Mouse (Mus musculus): Measurements from ENCODE around the gene Gm17402. TPM values are rescaled to one million over a fixed set of nuclear protein-coding genes. Genes with fewer than 3 reads are reported as not detected.

The Gm17402 gene
- polyA plus RNA-seq, 1 experiment from 2014 or later, result not detected

DNA sequence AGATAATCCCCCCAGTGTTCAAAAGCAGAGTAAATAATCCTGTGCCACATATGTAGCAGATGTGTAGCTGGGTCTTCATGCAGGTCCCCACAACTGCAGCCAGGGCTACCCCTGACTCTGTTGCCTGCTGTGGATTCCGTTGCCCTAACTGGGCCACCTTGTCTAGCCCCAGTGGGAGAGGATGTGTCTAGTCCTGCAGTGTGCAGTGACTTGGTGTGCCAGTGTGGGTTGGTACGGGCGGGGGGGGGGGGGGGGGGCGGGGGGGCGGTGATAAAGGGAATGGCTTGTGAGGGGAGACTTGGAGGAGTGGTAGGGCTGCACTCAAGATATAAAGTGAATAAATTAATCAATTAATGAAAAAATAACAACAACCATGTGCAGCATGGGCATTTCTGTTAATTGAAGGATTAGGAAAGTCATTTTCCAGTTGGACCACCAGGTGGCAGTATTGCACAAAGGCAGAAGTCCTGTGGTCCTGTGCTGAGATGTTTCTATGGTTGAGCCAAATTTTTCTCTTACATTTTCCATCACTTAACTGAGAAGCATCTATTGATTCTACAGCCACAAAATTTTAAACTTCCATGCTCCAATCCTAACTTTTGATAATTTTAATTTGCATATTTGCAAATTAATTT lies 22.7 kb downstream of the Gm17402 start:
- no peak overlapping the region for H3K4me3 ChIP-seq (replicated peaks)
- no peaks in the 10 kb centered on the region for H3K27me3 ChIP-seq
- no peak overlapping the region for H3K9ac ChIP-seq
- H3K4me2 ChIP-seq, result no peak overlapping the region
- H3K36me3 ChIP-seq (replicated peaks), result 0 out of 2 replicates have a peak, but pooled peaks cover 6% of the 10 kb centered on the region
- no peaks in the 10 kb centered on the region for H3K4me1 ChIP-seq (replicated peaks)
- H3K9me3 ChIP-seq (replicated peaks), result no peaks in the 10 kb centered on the region
- 19% methylated on average over 3 of the region's 5 CpGs for WGBS (ENCODE audit: insufficient replicate concordance)
- no peak for ATAC-seq (ENCODE audit: insufficient read depth)
- no peak overlapping the region for H3K27ac ChIP-seq (replicated peaks)

DNA sequence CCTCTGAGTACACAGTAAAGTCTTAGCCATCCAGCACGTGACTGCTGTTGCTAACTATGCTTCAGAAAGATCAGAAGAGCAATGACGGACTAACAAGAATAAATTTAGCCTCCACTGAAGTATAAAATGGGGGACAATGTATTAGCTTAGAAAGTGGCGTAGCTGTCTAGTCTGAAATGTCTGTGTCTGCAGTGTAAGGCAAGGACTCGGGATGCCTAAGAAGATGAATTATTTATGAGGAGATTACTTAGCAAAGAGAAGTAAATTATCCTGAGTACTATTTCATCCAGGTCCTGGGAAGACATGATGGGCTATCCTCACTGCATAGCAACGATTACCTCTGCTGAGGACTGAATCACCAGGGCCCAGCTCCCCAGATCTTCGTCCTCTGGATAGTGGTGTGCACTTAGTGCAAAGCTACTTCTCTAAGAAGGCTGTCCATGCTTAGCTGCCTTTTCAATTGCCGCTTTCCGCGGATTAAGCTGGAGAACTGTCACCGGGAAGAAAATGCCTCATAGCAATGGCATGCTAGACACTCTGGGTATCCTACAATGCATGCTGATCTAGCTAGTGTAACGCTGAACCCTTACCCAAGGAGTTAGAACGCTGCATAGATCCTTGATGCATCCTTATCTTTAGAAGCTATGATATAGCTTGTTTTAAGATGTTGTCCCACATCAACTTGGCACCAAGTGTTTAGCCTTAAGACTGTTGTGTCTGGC lies 23.4 kb downstream of the Gm17402 start:
- no peak overlapping the region for H3K4me3 ChIP-seq (replicated peaks)
- H3K27ac ChIP-seq (replicated peaks), result no peak overlapping the region
- H3K4me1 ChIP-seq (replicated peaks), result no peaks in the 10 kb centered on the region
- no peaks in the 10 kb centered on the region for H3K27me3 ChIP-seq
- H3K9ac ChIP-seq, result no peak overlapping the region
- H3K4me2 ChIP-seq, result no peak overlapping the region
- H3K36me3 ChIP-seq (replicated peaks), result no peaks in the 10 kb centered on the region
- no peak for ATAC-seq (ENCODE audit: insufficient read depth)
- 69% methylated on average over 12 of the region's 12 CpGs for WGBS (ENCODE audit: insufficient replicate concordance)
- H3K9me3 ChIP-seq (replicated peaks), result no peaks in the 10 kb centered on the region

DNA sequence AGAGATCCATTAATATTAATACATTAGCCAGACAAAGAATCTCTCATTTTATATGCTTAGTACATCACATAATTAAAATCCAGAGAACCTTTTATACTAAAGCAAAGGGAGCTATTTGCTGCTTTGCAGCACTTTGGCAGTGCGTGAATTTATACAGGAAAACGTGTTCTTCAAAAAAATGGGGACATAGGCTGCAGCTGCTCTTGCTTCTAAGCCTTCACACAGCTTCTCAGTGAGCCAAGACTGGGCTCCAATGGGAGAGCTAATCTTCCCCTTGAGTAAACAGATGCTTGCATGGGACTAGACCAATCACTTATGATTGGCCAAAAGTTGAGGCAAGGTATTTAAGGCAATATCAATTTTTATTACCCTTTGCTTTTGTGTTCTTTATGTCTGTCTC lies 28.3 kb downstream of the Gm17402 start:
- no peak overlapping the region for H3K4me2 ChIP-seq
- no peaks in the 10 kb centered on the region for H3K4me1 ChIP-seq (replicated peaks)
- 65% methylated on average over 2 of the region's 2 CpGs for WGBS (ENCODE audit: insufficient replicate concordance)
- ATAC-seq (ENCODE audit: insufficient read depth), result no peak
- no peak overlapping the region for H3K27ac ChIP-seq (replicated peaks)
- no peaks in the 10 kb centered on the region for H3K9me3 ChIP-seq (replicated peaks)
- no peaks in the 10 kb centered on the region for H3K36me3 ChIP-seq (replicated peaks)
- no peaks in the 10 kb centered on the region for H3K27me3 ChIP-seq
- no peak overlapping the region for H3K4me3 ChIP-seq (replicated peaks)
- H3K9ac ChIP-seq, result no peak overlapping the region

DNA sequence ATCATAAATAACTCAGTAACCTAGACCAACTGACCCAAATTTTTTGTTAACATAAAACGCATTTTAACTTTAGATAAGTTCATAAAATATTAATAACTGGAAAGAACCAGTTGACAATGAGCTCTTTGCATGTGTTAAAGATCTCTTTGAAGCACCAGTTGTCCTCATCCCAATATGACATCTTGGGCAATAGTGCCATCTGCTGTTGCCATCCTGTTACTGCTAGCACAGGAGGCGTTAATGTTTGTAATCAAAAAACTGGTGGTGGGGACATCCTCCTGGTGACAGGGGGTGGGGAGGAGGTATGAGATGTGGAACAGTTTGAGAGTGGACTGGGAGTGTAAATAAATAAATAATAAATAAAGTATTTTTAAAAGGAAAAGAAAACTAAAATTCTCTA lies 30.4 kb downstream of the Gm17402 start:
- Histone ChIP-seq H3K4me2 (no peak overlapping the region), H3K4me1 (replicated peaks) (no peaks in the 10 kb centered on the region), H3K9ac (no peak overlapping the region), H3K27me3 (no peaks in the 10 kb centered on the region), H3K36me3 (replicated peaks) (no peaks in the 10 kb centered on the region), H3K27ac (replicated peaks) (no peak overlapping the region), H3K4me3 (replicated peaks) (no peak overlapping the region), H3K9me3 (replicated peaks) (no peaks in the 10 kb centered on the region)
- no peak for ATAC-seq (ENCODE audit: insufficient read depth)
- WGBS (ENCODE audit: insufficient replicate concordance), result 7% methylated on average over 2 of the region's 2 CpGs

DNA sequence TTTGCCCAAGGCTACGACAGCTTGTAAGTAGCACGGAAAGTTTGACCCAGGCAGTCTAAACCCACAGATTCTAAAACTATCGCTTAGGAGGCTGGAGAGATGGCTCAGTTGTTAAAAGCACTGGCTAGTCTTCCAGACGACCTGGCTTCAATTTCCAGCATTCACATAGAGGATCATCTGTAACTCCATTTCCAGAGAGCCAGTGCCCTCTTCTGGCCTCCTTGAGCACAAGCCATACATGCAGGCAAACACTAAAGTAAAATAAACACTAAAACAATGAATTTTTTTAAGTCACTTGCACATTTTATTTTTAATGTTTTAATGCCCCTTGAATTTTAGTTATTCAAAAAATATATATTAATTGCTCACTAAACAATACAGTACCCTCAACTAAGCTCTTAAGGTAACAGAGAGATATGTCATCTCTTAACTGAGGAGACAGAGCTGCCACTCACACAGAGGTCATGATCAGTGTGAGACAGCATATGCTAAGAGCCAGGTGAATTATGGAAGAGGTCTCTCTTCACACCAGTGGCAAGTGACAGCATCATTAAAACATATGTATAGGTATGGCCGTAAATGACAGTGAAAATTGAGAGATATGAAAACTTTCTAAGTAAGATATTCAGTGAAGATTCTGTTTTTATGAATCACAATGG lies 31.8 kb downstream of the Gm17402 start:
- Histone ChIP-seq H3K36me3 (replicated peaks) (no peaks in the 10 kb centered on the region), H3K4me1 (replicated peaks) (no peaks in the 10 kb centered on the region), H3K4me3 (replicated peaks) (no peak overlapping the region), H3K27ac (replicated peaks) (no peak overlapping the region), H3K27me3 (no peaks in the 10 kb centered on the region), H3K9me3 (replicated peaks) (no peaks in the 10 kb centered on the region), H3K4me2 (no peak overlapping the region), H3K9ac (no peak overlapping the region)
- 54% methylated on average over 5 of the region's 5 CpGs for WGBS (ENCODE audit: insufficient replicate concordance)
- ATAC-seq (ENCODE audit: insufficient read depth), result no peak

DNA sequence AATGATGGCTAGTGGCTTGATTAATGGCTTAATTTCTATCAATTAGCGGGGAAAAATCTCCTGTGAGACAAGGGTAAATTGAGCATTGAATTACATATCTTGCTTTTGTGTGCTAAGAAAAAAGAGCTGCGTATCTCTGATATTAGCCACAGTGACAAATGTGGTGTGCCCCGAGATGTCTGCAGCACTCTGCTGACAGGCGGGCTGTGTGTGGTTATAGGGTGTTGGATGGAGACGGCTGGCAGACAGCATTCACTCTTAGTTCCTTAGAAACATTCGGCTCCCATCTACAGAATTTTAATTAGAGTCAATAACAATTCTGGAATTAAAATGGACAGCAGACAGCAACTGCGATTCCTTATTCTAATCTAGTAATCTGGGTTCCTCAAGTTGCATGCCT lies 34.0 kb downstream of the Gm17402 start:
- Histone ChIP-seq H3K9me3 (replicated peaks) (no peaks in the 10 kb centered on the region), H3K27me3 (no peaks in the 10 kb centered on the region), H3K4me2 (no peak overlapping the region), H3K4me1 (replicated peaks) (no peaks in the 10 kb centered on the region), H3K27ac (replicated peaks) (no peak overlapping the region), H3K4me3 (replicated peaks) (no peak overlapping the region), H3K9ac (no peak overlapping the region), H3K36me3 (replicated peaks) (no peaks in the 10 kb centered on the region)
- WGBS (ENCODE audit: insufficient replicate concordance), result 60% methylated on average over 7 of the region's 7 CpGs
- ATAC-seq (ENCODE audit: insufficient read depth), result no peak

DNA sequence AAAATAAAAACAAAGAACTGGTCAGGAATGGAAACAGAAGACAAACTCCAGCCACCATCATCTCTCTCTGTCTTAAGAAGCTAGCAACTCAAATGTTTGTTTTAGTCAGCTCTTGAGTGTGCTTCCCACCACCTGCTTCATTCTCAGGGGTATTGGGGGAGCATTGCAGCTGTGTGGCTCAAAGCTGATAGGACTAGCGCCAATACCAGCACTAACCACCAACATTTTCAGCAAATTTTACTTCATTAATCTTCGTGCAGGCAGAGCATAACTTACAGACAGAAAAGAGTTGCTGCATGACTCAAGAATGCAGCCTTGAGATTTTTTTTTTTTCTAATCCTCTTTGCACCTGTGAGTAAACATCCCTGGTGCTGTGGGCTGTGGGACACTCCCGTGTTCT lies 35.4 kb downstream of the Gm17402 start:
- no peaks in the 10 kb centered on the region for H3K9me3 ChIP-seq (replicated peaks)
- H3K4me1 ChIP-seq (replicated peaks), result no peaks in the 10 kb centered on the region
- no peak overlapping the region for H3K9ac ChIP-seq
- H3K4me3 ChIP-seq (replicated peaks), result no peak overlapping the region
- no peak for ATAC-seq (ENCODE audit: insufficient read depth)
- H3K27me3 ChIP-seq, result no peaks in the 10 kb centered on the region
- no peak overlapping the region for H3K27ac ChIP-seq (replicated peaks)
- no peak overlapping the region for H3K4me2 ChIP-seq
- no peaks in the 10 kb centered on the region for H3K36me3 ChIP-seq (replicated peaks)
- WGBS (ENCODE audit: insufficient replicate concordance), result 48% methylated on average over 3 of the region's 3 CpGs

DNA sequence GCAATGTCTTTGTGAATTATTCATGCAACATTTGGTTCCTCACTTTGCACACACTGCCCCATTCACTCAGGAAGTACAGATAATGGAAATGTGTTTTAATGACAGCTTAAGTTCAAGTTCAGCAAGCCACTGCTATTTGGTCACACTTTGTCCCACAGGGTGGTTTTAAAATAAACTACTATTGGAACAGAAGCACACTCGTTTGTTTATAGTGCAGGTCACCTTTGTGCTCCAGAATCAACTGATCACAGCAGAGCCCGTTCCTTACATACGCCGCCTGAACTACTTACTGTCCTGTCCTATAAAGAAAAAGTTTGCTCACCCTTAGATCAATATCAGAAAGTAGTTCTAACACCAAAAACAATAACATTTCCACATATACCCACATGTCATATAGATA lies 52.5 kb downstream of the Gm17402 start:
- Histone ChIP-seq H3K27ac (replicated peaks) (no peak overlapping the region), H3K36me3 (replicated peaks) (no peaks in the 10 kb centered on the region), H3K4me2 (no peak overlapping the region), H3K27me3 (no peaks in the 10 kb centered on the region), H3K9ac (no peak overlapping the region), H3K4me3 (replicated peaks) (no peak overlapping the region), H3K9me3 (replicated peaks) (no peaks in the 10 kb centered on the region), H3K4me1 (replicated peaks) (no peaks in the 10 kb centered on the region)
- no peak for ATAC-seq (ENCODE audit: insufficient read depth)
- WGBS (ENCODE audit: insufficient replicate concordance), result 69% methylated on average over 4 of the region's 4 CpGs

Other genes starting within 250 kb of the Gm17402 start
- 1.7 and 2.2 TPM in 2 replicates for gene Mlf1, start 1.1 kb downstream of the Gm17402 start, polyA plus RNA-seq (2015; fragmentation: Nextera tagmentation; extraction: Ambion mirVana)
- 28.8 and 29.8 TPM in 2 replicates for gene Gfm1, start 54.9 kb upstream of the Gm17402 start, polyA plus RNA-seq (2015; fragmentation: Nextera tagmentation; extraction: Ambion mirVana)
- 10.2 and 12.6 TPM in 2 replicates for gene Lxn, start 88.8 kb upstream of the Gm17402 start, polyA plus RNA-seq (2015; fragmentation: Nextera tagmentation; extraction: Ambion mirVana)
- gene Rarres1, start 140.4 kb upstream of the Gm17402 start, polyA plus RNA-seq (2015; fragmentation: Nextera tagmentation; extraction: Ambion mirVana), result 2.7 and 3.1 TPM in 2 replicates
- 25.3 and 25.5 TPM in 2 replicates for gene Mfsd1, start 207.6 kb upstream of the Gm17402 start, polyA plus RNA-seq (2015; fragmentation: Nextera tagmentation; extraction: Ambion mirVana)

Measured in liver, embryonic 15.5 days (tissue).